Mouse (Mus musculus) layer of hippocampus, adult 9-10 months (tissue): Measurements from ENCODE around the gene Draxin.
A peak's percentile ranks its signal among the peaks of the same experiment; 100 is the strongest.

Experiments used
- DNase-seq: peaks from one replicate; pipeline ENCODE4 v3.0.0; 2022; ENCODE audit warnings: low spot score

The Draxin gene

GRCm38 (mm10) chr4:148114758-148115391 lies 15.6 kb downstream of the Draxin start:
- DNase-seq, result peak; percentile 49

DNA sequence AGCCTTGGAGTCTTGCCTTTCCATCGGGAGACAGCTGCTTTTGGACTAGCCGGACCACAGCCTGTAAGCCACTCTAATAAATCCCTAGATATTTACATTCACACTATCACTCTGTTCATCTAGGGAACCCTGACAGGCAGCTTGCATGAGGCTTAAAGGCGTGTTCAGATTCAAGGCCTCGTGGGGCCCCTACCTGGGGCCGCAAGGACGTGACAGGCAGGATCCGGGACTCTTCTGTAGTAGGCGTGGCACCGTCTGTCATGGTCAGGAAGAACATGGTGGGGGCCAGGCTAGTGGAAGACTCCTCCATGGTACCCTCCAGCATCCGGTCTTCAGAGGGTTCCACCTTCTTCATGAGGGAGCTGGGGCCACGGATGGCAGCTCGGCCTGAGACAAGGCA lies 18.0 kb downstream of the Draxin start:
- DNase-seq, result no peak

- no peak for DNase-seq
Measured at GRCm38 (mm10) chr4:148109215-148109614, 21.3 kb downstream of the Draxin start.

DNA sequence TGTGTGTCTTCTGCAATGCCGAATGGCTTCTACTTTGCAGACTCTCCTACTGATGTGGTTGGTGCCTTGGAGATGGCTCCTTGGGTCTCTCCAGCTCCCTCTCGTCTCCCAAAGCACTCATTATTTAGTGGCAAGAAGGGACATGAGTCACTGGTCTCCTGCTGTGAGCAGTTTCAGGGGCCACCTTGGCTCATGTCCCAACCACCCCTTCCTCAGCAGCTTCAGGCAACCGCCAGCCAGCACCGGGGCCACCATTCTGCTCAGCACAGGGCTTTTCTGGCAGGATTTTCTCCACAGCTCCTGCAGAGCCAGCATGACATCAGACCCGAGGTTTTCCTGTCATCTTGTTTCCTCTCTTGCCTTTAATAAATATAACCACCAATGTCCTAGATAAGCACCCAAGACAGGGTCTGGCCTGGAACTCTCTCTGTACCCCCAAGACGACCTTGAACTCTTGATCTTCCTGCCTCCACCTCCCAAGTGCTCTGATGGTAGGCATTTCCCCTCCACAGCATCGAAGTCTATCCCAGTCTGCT lies 21.9 kb downstream of the Draxin start:
- no peak for DNase-seq

DNA sequence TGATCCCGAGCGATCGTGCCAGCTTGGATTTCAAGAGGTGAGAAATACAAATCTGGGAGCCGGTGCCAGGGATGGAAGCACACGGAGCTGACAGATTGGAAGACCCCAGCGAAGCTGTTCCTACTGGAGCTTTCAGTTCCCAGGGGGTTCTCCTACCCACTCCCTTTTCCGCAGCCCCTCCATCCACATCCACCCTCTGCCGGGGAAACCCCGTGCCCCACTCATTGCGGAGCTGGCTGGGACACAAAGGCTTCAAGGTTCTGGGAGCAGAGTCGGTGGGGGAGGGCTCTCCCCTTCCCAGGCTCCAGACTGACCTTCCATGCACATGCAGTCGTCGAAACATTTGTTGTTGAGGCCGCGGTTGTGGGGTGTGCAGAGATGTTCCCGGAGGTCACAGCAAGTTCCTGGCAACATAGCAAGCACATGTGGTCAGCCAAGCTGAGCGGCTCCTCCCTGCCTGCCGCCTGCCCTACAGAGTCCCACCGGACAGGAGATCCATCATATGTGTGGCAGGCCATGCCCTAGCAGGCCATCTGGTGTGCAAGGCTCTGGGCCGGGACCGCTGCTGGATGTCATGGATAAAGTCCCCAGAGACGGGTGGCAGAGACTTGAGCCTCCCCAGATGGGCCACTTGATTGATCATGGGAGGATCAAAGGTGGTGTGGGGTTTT lies 22.7 kb downstream of the Draxin start:
- no peak for DNase-seq

DNA sequence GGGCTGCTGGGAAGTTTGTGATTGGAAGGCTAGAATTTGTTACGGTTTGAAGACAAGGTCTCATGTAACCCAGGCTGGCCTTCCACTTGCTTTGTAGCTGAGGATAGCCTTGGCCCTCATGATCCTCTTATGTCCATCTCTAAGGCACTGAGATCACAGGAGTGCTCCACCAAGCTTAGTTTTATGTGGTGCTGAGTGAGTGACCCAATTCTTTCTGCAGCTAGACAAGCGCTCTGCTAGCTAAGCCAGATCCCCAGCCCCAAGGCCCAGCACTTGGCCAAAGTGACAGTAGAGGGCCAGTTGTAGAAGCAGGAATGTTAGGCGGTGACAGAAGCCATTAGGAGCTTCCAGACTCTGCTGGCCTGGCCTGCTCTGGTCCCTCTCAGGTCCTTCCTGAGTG lies 26.4 kb downstream of the Draxin start:
- DNase-seq, result no peak

- DNase-seq, result peak; percentile 46
Measured at GRCm38 (mm10) chr4:148101801-148102527, 28.5 kb downstream of the Draxin start.

GRCm38 (mm10) chr4:148098666-148099065 lies 31.8 kb downstream of the Draxin start:
- no peak for DNase-seq

- no peak for DNase-seq
Measured at GRCm38 (mm10) chr4:148097936-148098335, 32.6 kb downstream of the Draxin start.

DNA sequence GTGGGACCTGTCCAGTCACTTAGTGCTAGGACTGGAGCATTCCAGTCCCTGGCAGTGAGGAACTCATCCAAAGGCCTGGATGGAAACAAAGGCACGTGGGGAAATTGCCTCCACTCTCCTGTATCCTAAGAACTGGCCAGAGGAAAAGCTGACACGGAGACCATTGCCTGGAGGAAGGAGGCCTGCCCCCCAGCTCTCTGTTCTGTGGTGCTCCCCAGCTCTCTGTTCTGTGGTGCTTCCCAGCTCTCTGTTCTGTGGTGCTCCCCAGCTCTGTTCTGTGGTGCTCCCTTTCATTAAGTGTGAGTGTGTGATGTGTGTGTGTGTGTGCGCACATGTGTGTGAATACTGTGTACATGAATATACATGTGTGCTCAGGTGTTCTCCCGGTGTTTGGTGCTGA lies 35.4 kb downstream of the Draxin start:
- no peak for DNase-seq

- DNase-seq, result no peak
Measured at GRCm38 (mm10) chr4:148094161-148094560, 36.3 kb downstream of the Draxin start.

GRCm38 (mm10) chr4:148092551-148093271 lies 37.8 kb downstream of the Draxin start:
- DNase-seq, result no peak

GRCm38 (mm10) chr4:148091181-148091580 lies 39.3 kb downstream of the Draxin start:
- no peak for DNase-seq

DNA sequence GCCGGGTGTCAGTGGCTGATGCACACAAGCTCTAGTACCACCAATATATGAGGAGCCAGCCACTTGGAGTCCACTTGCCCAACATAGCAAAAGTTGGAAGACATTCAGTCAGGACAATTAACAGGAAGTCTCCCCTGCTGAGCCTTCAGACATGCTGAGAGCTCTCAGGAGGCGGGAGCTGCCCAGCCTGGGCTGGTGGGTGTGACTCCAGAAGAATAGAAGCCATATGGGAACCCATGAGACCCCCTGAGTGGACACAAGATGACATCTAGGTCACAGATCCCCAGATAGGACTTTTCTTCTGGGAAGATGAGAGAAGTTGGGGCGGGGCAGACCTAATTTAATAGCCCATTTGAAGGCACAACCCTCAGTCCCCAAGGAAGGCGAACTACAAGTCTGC lies 41.3 kb downstream of the Draxin start:
- no peak for DNase-seq

- DNase-seq, result peak; percentile 82
Measured at GRCm38 (mm10) chr4:148087907-148088527, 42.5 kb downstream of the Draxin start, which contains the start of gene Agtrap. TSS of gene Agtrap (minus strand) at chr4:148088031.

DNA sequence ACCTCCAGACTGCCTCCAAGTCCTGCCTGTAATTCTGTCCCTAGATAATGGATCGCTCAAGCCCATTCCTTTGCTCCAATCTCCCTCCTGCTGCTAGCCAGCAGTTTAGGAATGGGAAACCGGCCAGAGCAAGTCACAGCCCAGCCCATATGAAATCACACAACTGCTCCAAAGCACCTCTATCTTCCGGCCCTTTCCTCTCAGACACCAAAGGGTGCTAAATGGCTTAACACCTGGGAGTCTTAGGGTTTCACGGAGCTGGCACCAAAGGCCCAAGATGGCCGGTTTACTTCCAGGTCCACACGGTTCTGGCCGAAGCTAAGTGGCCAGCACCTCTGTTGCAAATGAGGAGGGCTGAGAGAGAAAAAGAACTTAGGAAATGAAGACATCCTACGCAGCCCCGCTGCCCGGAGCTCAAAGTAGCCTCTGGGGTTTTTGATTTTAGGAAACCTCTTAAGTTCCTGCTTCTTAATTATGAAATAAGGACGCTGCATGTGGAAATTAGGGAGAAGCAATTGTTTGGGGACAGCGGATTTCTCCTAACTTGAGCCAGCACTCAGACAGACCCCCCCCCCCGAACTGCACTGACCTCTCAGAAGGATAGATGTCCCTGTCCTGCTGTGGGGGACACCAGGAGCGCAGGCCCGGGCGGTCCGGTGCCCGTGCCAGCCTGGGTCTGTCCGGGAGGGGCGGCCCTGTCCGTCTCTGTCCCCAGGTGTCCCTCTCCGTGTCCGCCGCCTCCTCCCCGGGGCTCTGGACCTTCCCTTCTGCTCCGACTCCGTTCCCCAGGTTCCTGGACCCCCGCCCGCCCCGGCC lies 43.2 kb downstream of the Draxin start:
- no peak for DNase-seq

DNA sequence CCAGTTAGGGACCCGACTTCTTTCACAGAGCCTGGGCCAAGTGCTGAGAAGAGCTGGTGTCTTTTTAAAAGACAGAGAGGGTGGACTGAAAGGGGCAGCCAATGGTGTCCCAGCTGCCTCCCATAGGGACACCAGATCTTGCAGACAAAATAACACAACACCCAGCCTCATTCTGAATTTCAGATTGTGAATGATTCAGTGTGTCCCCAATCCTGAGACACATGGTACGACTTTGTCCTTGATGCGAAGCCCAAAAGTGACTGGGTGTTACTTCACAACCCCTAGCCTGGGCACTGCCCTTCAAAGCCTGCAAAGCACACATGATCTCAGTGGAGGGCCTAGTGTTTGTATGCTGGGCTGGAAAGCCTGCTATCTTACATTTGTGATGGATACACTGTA lies 44.6 kb downstream of the Draxin start:
- DNase-seq, result no peak

GRCm38 (mm10) chr4:148085131-148085906 lies 45.2 kb downstream of the Draxin start:
- no peak for DNase-seq

DNA sequence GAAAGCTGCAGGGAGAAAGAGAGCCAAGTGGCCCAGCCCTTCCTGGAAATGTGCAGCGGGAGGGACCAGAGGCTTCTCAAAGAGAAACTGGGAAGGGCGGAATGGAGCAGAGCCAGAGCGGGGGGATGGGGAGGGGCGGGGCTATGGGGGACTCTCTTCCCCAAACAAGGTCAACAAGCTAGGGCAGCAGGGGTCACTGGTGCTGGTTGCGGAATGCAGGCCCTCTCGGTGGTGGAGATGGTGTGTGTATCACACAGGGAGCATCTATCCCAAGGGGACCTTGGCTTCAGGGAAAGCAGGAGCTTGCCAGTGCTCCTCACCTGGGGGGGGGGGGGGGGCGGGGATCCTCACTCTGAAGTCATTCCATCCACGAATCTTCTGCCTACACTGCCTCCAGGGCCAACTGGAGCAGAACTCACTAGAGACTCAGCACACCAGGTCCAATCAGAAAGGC lies 46.2 kb downstream of the Draxin start:
- DNase-seq, result no peak
